8 mouse cellular contexts compared by ENCODE assay signal in genomic region chr10:100629762-100630438, GRCm38 (mm10). TPM values are rescaled to one million over a fixed set of nuclear protein-coding genes. Genes with fewer than 3 reads are reported as not detected.
A peak's percentile ranks its signal among the peaks of the same experiment; 100 is the strongest.
DNase-seq lines count a peak whose midpoint lies in the region; ATAC-seq lines count a peak whose summit lies in the region.

No protein-coding gene starts in this region.

- H3K4me1 ChIP-seq in heart, embryonic 11.5 days (ENCODE audit: control insufficient read depth, insufficient read depth, low read length): no peaks in the 10 kb centered on the region
- no peaks in the 10 kb centered on the region for H3K4me1 ChIP-seq in forebrain, embryonic 14.5 days (ENCODE audit: control insufficient read depth, insufficient read depth, low read length)
- H3K4me1 ChIP-seq in hindbrain, embryonic 16.5 days (ENCODE audit: control insufficient read depth, insufficient read depth, low read depth, low read length): no peaks in the 10 kb centered on the region
- H3K4me1 ChIP-seq in megakaryocyte, embryonic 14.5 days: peaks cover 13% of the 10 kb centered on the region

- H3K4me3 ChIP-seq in heart, embryonic 11.5 days (ENCODE audit: low read depth, low read length): 0 out of 2 replicates have a peak overlapping the region, but pooled peaks have one; percentile 3
- H3K4me3 ChIP-seq in forebrain, embryonic 14.5 days (ENCODE audit: low read depth, low read length): no peak overlapping the region
- 0 out of 2 replicates have a peak overlapping the region, but pooled peaks have one; percentile 15 for H3K4me3 ChIP-seq in hindbrain, embryonic 16.5 days (ENCODE audit: low read length)
- peak overlapping the region; percentile 73 for H3K4me3 ChIP-seq in megakaryocyte, embryonic 14.5 days (replicated peaks)

- no peak overlapping the region for H3K9ac ChIP-seq in heart, embryonic 11.5 days (ENCODE audit: low read depth, low read length)
- H3K9ac ChIP-seq in forebrain, embryonic 14.5 days (ENCODE audit: low read length): peak overlapping the region; percentile 10; the same call in 1 of the 2 replicates
- peak overlapping the region; percentile 48 for H3K9ac ChIP-seq in hindbrain, embryonic 16.5 days (ENCODE audit: low read depth, low read length)

- no peak for DNase-seq in heart, adult 11 months
- peak; percentile 40 for DNase-seq in cerebellum, adult 11 months
- DNase-seq in forebrain, embryonic 14.5 days (ENCODE audit: low spot score): peak; percentile 90
- DNase-seq in left cerebral cortex, adult 8-10 months (ENCODE audit: low spot score in 2 of 2): peak; percentile 13 to 27
- peak; percentile 39 for DNase-seq in right cerebral cortex, postnatal 25 days

- no peaks in the 10 kb centered on the region for H3K9me3 ChIP-seq in heart, embryonic 11.5 days (replicated peaks; ENCODE audit: control insufficient read depth, low read length)
- H3K9me3 ChIP-seq in forebrain, embryonic 14.5 days (replicated peaks; ENCODE audit: control insufficient read depth, low read length): no peaks in the 10 kb centered on the region
- H3K9me3 ChIP-seq in hindbrain, embryonic 16.5 days (ENCODE audit: control insufficient read depth, low read length): no peaks in the 10 kb centered on the region
- H3K9me3 ChIP-seq in megakaryocyte, embryonic 14.5 days: no peaks in the 10 kb centered on the region

- no peaks in the 10 kb centered on the region for H3K27me3 ChIP-seq in heart, embryonic 11.5 days (ENCODE audit: control insufficient read depth, insufficient read depth, low read length)
- H3K27me3 ChIP-seq in forebrain, embryonic 14.5 days (replicated peaks; ENCODE audit: control insufficient read depth, insufficient read depth, low read length): no peaks in the 10 kb centered on the region
- H3K27me3 ChIP-seq in hindbrain, embryonic 16.5 days (replicated peaks; ENCODE audit: control insufficient read depth, insufficient read depth, low read length): no peaks in the 10 kb centered on the region
- H3K27me3 ChIP-seq in megakaryocyte, embryonic 14.5 days (replicated peaks): no peaks in the 10 kb centered on the region

- 29% methylated on average over 20 of the region's 20 CpGs for WGBS in heart, embryonic 11.5 days (ENCODE audit: insufficient replicate concordance)
- WGBS in forebrain, embryonic 14.5 days: 30% methylated on average over 20 of the region's 20 CpGs
- WGBS in hindbrain, embryonic 16.5 days: 23% methylated on average over 20 of the region's 20 CpGs

- H3K27ac ChIP-seq in heart, embryonic 11.5 days (ENCODE audit: low read depth, low read length): no peak overlapping the region
- no peak overlapping the region for H3K27ac ChIP-seq in forebrain, embryonic 14.5 days (ENCODE audit: low read depth, low read length)
- H3K27ac ChIP-seq in hindbrain, embryonic 16.5 days (ENCODE audit: low read depth, low read length): peak overlapping the region; percentile 71

- peak overlapping the region; percentile 50 for H3K4me2 ChIP-seq in heart, embryonic 11.5 days
- H3K4me2 ChIP-seq in forebrain, embryonic 14.5 days (ENCODE audit: low read length): peak overlapping the region; percentile 35
- peak overlapping the region; percentile 49 for H3K4me2 ChIP-seq in hindbrain, embryonic 16.5 days (ENCODE audit: low read length)

- no peak for ATAC-seq in heart, embryonic 11.5 days (replicated peaks; ENCODE audit: insufficient number of reproducible peaks, low FRiP score, low TSS enrichment)
- peak; percentile 75 for ATAC-seq in forebrain, embryonic 14.5 days
- ATAC-seq in hindbrain, embryonic 16.5 days: peak; percentile 89

- H3K36me3 ChIP-seq in heart, embryonic 11.5 days (ENCODE audit: control insufficient read depth, insufficient read depth, low read length): no peaks in the 10 kb centered on the region
- H3K36me3 ChIP-seq in forebrain, embryonic 14.5 days (ENCODE audit: control insufficient read depth, insufficient read depth, low read length): no peaks in the 10 kb centered on the region
- H3K36me3 ChIP-seq in hindbrain, embryonic 16.5 days (ENCODE audit: control insufficient read depth, insufficient read depth, low read length): no peaks in the 10 kb centered on the region
- H3K36me3 ChIP-seq in megakaryocyte, embryonic 14.5 days (replicated peaks; ENCODE audit: low read length): no peaks in the 10 kb centered on the region

RNA-seq across cellular contexts. Expression of gene 1700017N19Rik, which starts 39.6 kb away (rescaled TPM):
- polyA plus RNA-seq in heart, embryonic 11.5 days (2014; fragmentation: Nextera tagmentation; extraction: Ambion mirVana): not detected in 2 replicates
- not detected in 2 replicates for polyA plus RNA-seq in forebrain, embryonic 14.5 days (2014; fragmentation: Nextera tagmentation; extraction: Ambion mirVana)
- polyA plus RNA-seq in hindbrain, embryonic 16.5 days (2015; fragmentation: Nextera tagmentation; extraction: Ambion mirVana): 0.19 TPM in 1 of 2 replicates, not detected in the other
- not detected for total RNA-seq in left cerebral cortex, adult 8-10 months (2022)
- not detected in 2 replicates for polyA plus RNA-seq in megakaryocyte, embryonic 14.5 days (2012; ENCODE audit: insufficient read depth, low replicate concordance)

RNA-seq across cellular contexts. Expression of gene 4930430F08Rik, which starts 39.7 kb away (rescaled TPM):
- 9.2 and 9.4 TPM in 2 replicates for polyA plus RNA-seq in heart, embryonic 11.5 days (2014; fragmentation: Nextera tagmentation; extraction: Ambion mirVana)
- 14.9 and 16.3 TPM in 2 replicates for polyA plus RNA-seq in forebrain, embryonic 14.5 days (2014; fragmentation: Nextera tagmentation; extraction: Ambion mirVana)
- polyA plus RNA-seq in hindbrain, embryonic 16.5 days (2015; fragmentation: Nextera tagmentation; extraction: Ambion mirVana): 14.4 and 17.8 TPM in 2 replicates
- total RNA-seq in left cerebral cortex, adult 8-10 months (2022): 10 to 100 TPM; 21.4 to 27.8 (median 23.9) TPM
- 3.3 TPM in 1 of 2 replicates, not detected in the other for polyA plus RNA-seq in megakaryocyte, embryonic 14.5 days (2012; ENCODE audit: insufficient read depth, low replicate concordance)
